Mouse (Mus musculus): ENCODE results near the gene Vmn1r5. TPM values are rescaled to one million over a fixed set of nuclear protein-coding genes. Genes with fewer than 3 reads are reported as not detected.

Gene Vmn1r5
- polyA plus RNA-seq, 1 experiment from 2014 or later: not detected

Other genes with a start within 250 kb of the Vmn1r5 start
- 26.1 and 27.6 TPM in 2 replicates for gene Kbtbd2, start 172.5 kb upstream of the Vmn1r5 start, polyA plus RNA-seq (2015; fragmentation: Nextera tagmentation; extraction: Ambion mirVana)
- gene Fkbp9, start 138.2 kb upstream of the Vmn1r5 start, polyA plus RNA-seq (2015; fragmentation: Nextera tagmentation; extraction: Ambion mirVana): 145 and 153 TPM in 2 replicates
- 76.0 and 83.0 TPM in 2 replicates for gene Nt5c3, start 46.3 kb upstream of the Vmn1r5 start, polyA plus RNA-seq (2015; fragmentation: Nextera tagmentation; extraction: Ambion mirVana)
- gene Vmn1r4, start 46.3 kb upstream of the Vmn1r5 start, polyA plus RNA-seq (2015; fragmentation: Nextera tagmentation; extraction: Ambion mirVana): 0.36 TPM in 2 replicates
- not detected in 2 replicates for gene Vmn1r6, start 27.0 kb downstream of the Vmn1r5 start, polyA plus RNA-seq (2015; fragmentation: Nextera tagmentation; extraction: Ambion mirVana)
- not detected in 2 replicates for gene Vmn1r7, start 55.1 kb downstream of the Vmn1r5 start, polyA plus RNA-seq (2015; fragmentation: Nextera tagmentation; extraction: Ambion mirVana)
- gene Vmn1r8, start 62.0 kb downstream of the Vmn1r5 start, polyA plus RNA-seq (2015; fragmentation: Nextera tagmentation; extraction: Ambion mirVana): not detected in 2 replicates
- gene Vmn1r9, start 96.5 kb downstream of the Vmn1r5 start, polyA plus RNA-seq (2015; fragmentation: Nextera tagmentation; extraction: Ambion mirVana): not detected in 2 replicates
- gene Vmn1r10, start 139.2 kb downstream of the Vmn1r5 start, polyA plus RNA-seq (2015; fragmentation: Nextera tagmentation; extraction: Ambion mirVana): not detected in 2 replicates
- not detected in 2 replicates for gene Vmn1r11, start 163.2 kb downstream of the Vmn1r5 start, polyA plus RNA-seq (2015; fragmentation: Nextera tagmentation; extraction: Ambion mirVana)
- not detected in 2 replicates for gene Vmn1r12, start 186.6 kb downstream of the Vmn1r5 start, polyA plus RNA-seq (2015; fragmentation: Nextera tagmentation; extraction: Ambion mirVana)
- not detected in 2 replicates for gene Vmn1r13, start 233.0 kb downstream of the Vmn1r5 start, polyA plus RNA-seq (2015; fragmentation: Nextera tagmentation; extraction: Ambion mirVana)

Measured in stomach, embryonic 15.5 days (tissue).